Mouse (Mus musculus): ENCODE results near the gene Myo6. TPM values are rescaled to one million over a fixed set of nuclear protein-coding genes. Genes with fewer than 3 reads are reported as not detected.
A peak's percentile ranks its signal among the peaks of the same experiment; 100 is the strongest.

Myo6 gene
- total and polyA plus RNA-seq, 2 experiments from 2014 or later = 25.5 to 44.6 TPM

DNA sequence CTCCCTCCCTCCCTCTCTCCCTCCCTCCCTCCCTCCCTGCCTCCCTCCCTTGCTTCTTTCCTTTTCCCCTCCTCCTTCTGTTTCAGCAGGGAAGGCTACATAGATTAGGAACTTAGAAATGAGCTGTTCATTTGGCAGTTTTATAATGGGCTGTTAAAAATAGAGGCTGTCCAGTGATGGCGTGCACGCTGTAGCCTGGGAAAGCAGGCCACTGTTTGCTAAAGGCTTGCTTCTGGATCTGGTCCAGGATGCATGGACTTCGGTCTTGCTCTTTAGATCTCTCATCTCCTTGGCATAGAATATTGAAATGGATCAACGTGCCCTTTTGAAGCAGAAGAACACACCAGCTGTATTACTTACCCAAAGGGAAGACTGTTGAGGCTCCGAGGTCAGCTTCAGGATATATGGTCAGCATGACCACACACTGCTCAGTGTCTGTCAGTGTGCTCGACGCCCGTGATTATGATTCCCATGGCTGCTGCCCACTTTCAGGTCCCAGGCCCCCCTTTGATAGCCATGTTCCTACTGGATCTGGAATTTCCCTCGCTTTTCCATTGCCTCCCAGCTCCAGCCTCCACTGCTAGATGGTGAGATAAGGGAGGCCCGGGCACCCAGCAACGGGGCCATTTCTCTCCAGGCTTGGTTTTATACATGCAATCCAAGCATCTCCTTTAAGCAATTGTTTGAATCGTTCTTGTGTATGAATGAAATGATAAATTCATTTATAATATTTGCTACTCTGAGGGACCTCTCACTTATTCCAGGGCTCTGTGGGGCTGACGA lies 12.1 kb downstream of the Myo6 start:
- Histone ChIP-seq H3K4me2 (ENCODE audit: low read depth, low read length, poor library complexity, severe bottlenecking) (no peak overlapping the region), H3K9me3 (ENCODE audit: low read length) (no peaks in the 10 kb centered on the region), H3K4me1 (ENCODE audit: insufficient read depth, low read length) (no peaks in the 10 kb centered on the region), H3K27me3 (ENCODE audit: insufficient read depth, low read length) (no peaks in the 10 kb centered on the region), H3K27ac (ENCODE audit: low read depth, low read length) (no peak overlapping the region), H3K36me3 (ENCODE audit: insufficient read depth, low read length) (no peaks in the 10 kb centered on the region), H3K4me3 (ENCODE audit: low read depth, low read length) (no peak overlapping the region), H3K9ac (replicated peaks; ENCODE audit: low read length, poor library complexity, severe bottlenecking) (no peak overlapping the region)
- ATAC-seq (ENCODE audit: low FRiP score) (no peak), DNase-seq (ENCODE audit: low spot score) (no peak)
- no peak for TF ChIP-seq CTCF (IDR thresholded peaks at IDR 0.05)
- 79% methylated on average over 13 of the region's 13 CpGs for WGBS

DNA sequence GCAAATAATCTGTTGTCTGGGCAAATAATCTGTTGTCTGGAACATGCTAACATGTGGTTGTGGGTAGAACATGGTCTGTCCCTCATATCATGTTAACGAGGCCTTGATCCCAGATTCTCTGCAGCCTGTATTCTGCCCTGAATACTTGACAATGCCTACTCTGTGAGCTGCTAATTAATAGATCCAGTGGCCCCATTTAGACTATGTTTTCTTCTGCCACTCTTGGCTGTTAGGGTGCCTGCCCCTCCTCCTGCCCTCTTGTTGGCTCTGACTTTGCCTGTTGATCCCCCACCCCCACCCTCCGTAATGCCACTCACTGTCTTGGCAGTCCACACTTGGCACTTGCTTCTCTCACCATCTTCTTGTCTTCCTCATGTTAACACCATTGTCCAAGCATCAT lies 13.8 kb downstream of the Myo6 start:
- no peak for TF ChIP-seq CTCF (IDR thresholded peaks at IDR 0.05)
- no peaks in the 10 kb centered on the region for H3K36me3 ChIP-seq (ENCODE audit: insufficient read depth, low read length)
- H3K27me3 ChIP-seq (ENCODE audit: insufficient read depth, low read length) = no peaks in the 10 kb centered on the region
- no peak overlapping the region for H3K27ac ChIP-seq (ENCODE audit: low read depth, low read length)
- H3K4me2 ChIP-seq (ENCODE audit: low read depth, low read length, poor library complexity, severe bottlenecking) = no peak overlapping the region
- WGBS = 90% methylated on average over 2 of the region's 2 CpGs
- H3K9ac ChIP-seq (replicated peaks; ENCODE audit: low read length, poor library complexity, severe bottlenecking) = no peak overlapping the region
- DNase-seq (ENCODE audit: low spot score) (peak; percentile 54), ATAC-seq (ENCODE audit: low FRiP score) (0 out of 2 replicates have a peak, but pooled peaks have one; percentile 33)
- no peak overlapping the region for H3K4me3 ChIP-seq (ENCODE audit: low read depth, low read length)
- no peaks in the 10 kb centered on the region for H3K4me1 ChIP-seq (ENCODE audit: insufficient read depth, low read length)
- no peaks in the 10 kb centered on the region for H3K9me3 ChIP-seq (ENCODE audit: low read length)

DNA sequence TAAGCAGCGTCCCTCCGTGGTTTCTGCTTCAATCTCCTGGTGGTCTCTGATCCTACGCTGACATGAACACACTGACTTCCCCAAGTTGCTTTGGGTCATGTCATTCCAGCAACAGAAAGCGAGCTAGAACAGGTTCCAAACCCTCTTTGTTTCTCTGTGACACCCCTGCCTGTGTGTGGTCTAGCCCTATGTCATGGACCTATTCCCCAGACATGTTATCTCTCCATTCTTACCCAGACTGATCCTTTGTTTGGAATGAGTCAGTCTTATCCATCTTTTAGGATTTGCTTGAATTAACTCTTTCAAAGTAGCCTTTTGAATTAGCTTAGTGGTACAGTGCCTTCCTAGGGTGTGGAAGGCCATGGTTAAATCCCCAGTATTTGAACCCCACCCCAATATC lies 14.9 kb downstream of the Myo6 start:
- Histone ChIP-seq H3K36me3 (ENCODE audit: insufficient read depth, low read length) (no peaks in the 10 kb centered on the region), H3K4me3 (ENCODE audit: low read depth, low read length) (no peak overlapping the region), H3K27ac (ENCODE audit: low read depth, low read length) (no peak overlapping the region), H3K27me3 (ENCODE audit: insufficient read depth, low read length) (no peaks in the 10 kb centered on the region), H3K4me2 (ENCODE audit: low read depth, low read length, poor library complexity, severe bottlenecking) (no peak overlapping the region), H3K4me1 (ENCODE audit: insufficient read depth, low read length) (no peaks in the 10 kb centered on the region), H3K9me3 (ENCODE audit: low read length) (no peaks in the 10 kb centered on the region), H3K9ac (replicated peaks; ENCODE audit: low read length, poor library complexity, severe bottlenecking) (no peak overlapping the region)
- 80% methylated on average over 4 of the region's 4 CpGs for WGBS
- ATAC-seq (ENCODE audit: low FRiP score) (no peak), DNase-seq (ENCODE audit: low spot score) (no peak)
- TF ChIP-seq CTCF (IDR thresholded peaks at IDR 0.05) = no peak

DNA sequence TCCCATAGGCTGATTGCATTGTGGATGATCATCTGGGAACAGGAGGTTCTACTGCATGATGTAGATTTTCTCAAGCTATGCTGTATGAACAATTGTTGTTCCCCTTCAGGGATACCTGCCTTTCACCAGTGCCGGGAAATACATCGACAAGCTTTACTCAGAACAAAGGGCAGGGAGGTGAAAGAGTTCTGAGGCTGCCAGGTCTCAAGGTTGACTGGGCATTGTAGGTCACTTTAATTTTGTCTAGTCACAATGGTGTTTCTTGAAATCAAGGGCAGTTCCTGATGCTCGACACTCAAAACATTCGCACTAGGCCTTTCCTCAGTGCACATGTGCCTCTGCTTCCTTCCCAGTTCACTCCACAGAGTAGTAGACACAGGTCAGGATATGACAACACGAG lies 15.9 kb downstream of the Myo6 start:
- Histone ChIP-seq H3K27ac (ENCODE audit: low read depth, low read length) (no peak overlapping the region), H3K9me3 (ENCODE audit: low read length) (no peaks in the 10 kb centered on the region), H3K4me3 (ENCODE audit: low read depth, low read length) (no peak overlapping the region), H3K4me2 (ENCODE audit: low read depth, low read length, poor library complexity, severe bottlenecking) (no peak overlapping the region), H3K36me3 (ENCODE audit: insufficient read depth, low read length) (no peaks in the 10 kb centered on the region), H3K27me3 (ENCODE audit: insufficient read depth, low read length) (no peaks in the 10 kb centered on the region), H3K4me1 (ENCODE audit: insufficient read depth, low read length) (no peaks in the 10 kb centered on the region), H3K9ac (replicated peaks; ENCODE audit: low read length, poor library complexity, severe bottlenecking) (no peak overlapping the region)
- WGBS = 79% methylated on average over 5 of the region's 5 CpGs
- DNase-seq (ENCODE audit: low spot score) (no peak), ATAC-seq (ENCODE audit: low FRiP score) (no peak)
- no peak for TF ChIP-seq CTCF (IDR thresholded peaks at IDR 0.05)

DNA sequence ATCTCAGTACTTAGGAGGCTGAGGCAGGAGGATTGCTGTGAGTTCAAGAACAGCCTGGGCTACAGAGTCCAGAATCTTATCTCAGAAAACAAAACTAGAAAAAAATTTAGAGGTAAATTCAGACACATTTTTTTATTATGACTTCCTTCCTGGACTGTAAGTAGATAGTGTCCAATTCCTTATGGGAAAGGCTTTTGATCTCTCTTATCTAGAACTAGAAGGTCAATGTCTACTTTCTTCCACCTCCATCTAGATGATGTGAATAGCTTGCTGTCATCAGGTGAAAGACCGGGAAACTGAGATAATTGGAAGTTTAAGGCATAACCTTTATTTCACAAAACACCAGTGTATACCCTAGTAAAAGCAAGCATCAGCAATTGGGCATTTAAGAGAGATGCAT lies 16.9 kb downstream of the Myo6 start:
- Histone ChIP-seq H3K9me3 (ENCODE audit: low read length) (no peaks in the 10 kb centered on the region), H3K4me2 (ENCODE audit: low read depth, low read length, poor library complexity, severe bottlenecking) (no peak overlapping the region), H3K4me1 (ENCODE audit: insufficient read depth, low read length) (no peaks in the 10 kb centered on the region), H3K36me3 (ENCODE audit: insufficient read depth, low read length) (no peaks in the 10 kb centered on the region), H3K9ac (replicated peaks; ENCODE audit: low read length, poor library complexity, severe bottlenecking) (no peak overlapping the region), H3K27me3 (ENCODE audit: insufficient read depth, low read length) (no peaks in the 10 kb centered on the region), H3K27ac (ENCODE audit: low read depth, low read length) (no peak overlapping the region), H3K4me3 (ENCODE audit: low read depth, low read length) (no peak overlapping the region)
- 92% methylated on average over 1 of the region's 1 CpGs for WGBS
- no peak for ATAC-seq (ENCODE audit: low FRiP score)
- no peak for TF ChIP-seq CTCF (IDR thresholded peaks at IDR 0.05)
- no peak for DNase-seq (ENCODE audit: low spot score)

DNA sequence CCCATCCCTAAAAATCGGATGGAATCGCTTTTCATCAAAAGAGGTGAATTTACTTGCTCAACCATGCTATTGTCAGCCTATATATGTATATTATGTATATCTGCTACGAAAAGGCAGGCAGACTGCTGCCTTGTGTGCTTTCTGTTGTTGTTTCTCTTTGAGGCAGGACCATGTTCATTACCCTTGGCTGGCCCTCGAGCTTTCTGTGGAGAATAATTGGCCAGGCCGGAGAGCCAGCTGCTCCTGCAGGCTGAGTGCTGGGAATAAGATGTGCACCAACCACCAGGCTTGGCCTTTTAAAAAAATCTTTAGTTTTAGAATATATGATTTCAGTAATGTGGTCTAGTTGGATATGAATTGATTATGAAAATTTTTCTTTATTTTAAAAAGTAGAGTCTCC lies 19.3 kb downstream of the Myo6 start:
- no peak for ATAC-seq (ENCODE audit: low FRiP score)
- Histone ChIP-seq H3K4me2 (ENCODE audit: low read depth, low read length, poor library complexity, severe bottlenecking) (no peak overlapping the region), H3K27me3 (ENCODE audit: insufficient read depth, low read length) (no peaks in the 10 kb centered on the region), H3K9me3 (ENCODE audit: low read length) (no peaks in the 10 kb centered on the region), H3K4me1 (ENCODE audit: insufficient read depth, low read length) (no peaks in the 10 kb centered on the region), H3K36me3 (ENCODE audit: insufficient read depth, low read length) (no peaks in the 10 kb centered on the region), H3K27ac (ENCODE audit: low read depth, low read length) (no peak overlapping the region), H3K4me3 (ENCODE audit: low read depth, low read length) (no peak overlapping the region), H3K9ac (replicated peaks; ENCODE audit: low read length, poor library complexity, severe bottlenecking) (no peak overlapping the region)
- peak; percentile 27 for DNase-seq (ENCODE audit: low spot score)
- TF ChIP-seq CTCF (IDR thresholded peaks at IDR 0.05) = no peak
- WGBS = 67% methylated on average over 5 of the region's 5 CpGs
